Mouse (Mus musculus) limb, embryonic 12.5 days (tissue): Measurements from ENCODE around the gene Cacnb4. TPM values are rescaled to one million over a fixed set of nuclear protein-coding genes. Genes with fewer than 3 reads are reported as not detected.

Experiments
- ATAC-seq: fragments of 200-750 bp; cut with Nextera tagmentation; 2 replicates; pipeline ENCODE4 v1.8.0; 2017; ENCODE audit warnings: low read depth, moderate TSS enrichment; ENCODE audit not compliant: insufficient number of reproducible peaks, insufficient read depth, low FRiP score, low TSS enrichment
- H3K27ac ChIP-seq: fragments of 300-500 bp; sonication (generic); 2 replicates; pipeline ENCODE4 v1.5.1; 2016; ENCODE audit warnings: mild to moderate bottlenecking, moderate library complexity
- H3K27me3 ChIP-seq: fragments of 300-500 bp; sonication (generic); 2 replicates; pipeline ENCODE4 v1.6.1; 2016; ENCODE audit warnings: mild to moderate bottlenecking, moderate library complexity
- H3K36me3 ChIP-seq: fragments of 300-500 bp; sonication (generic); 2 replicates; pipeline ENCODE4 v1.6.1; 2016; ENCODE audit warnings: mild to moderate bottlenecking, moderate library complexity
- H3K4me1 ChIP-seq: fragments of 300-500 bp; sonication (generic); replicated peaks from 2 replicates; pipeline ENCODE4 v1.6.1; 2016
- H3K4me2 ChIP-seq: fragments of 300-500 bp; sonication (generic); 2 replicates; pipeline ENCODE4 v1.6.1; 2016; ENCODE audit warnings: mild to moderate bottlenecking, moderate library complexity
- H3K4me3 ChIP-seq: fragments of 300-500 bp; sonication (generic); replicated peaks from 2 replicates; pipeline ENCODE4 v1.5.1; 2016; ENCODE audit warnings: mild to moderate bottlenecking
- H3K9ac ChIP-seq: fragments of 300-500 bp; sonication (generic); replicated peaks from 2 replicates; pipeline ENCODE4 v1.6.1; 2016; ENCODE audit warnings: mild to moderate bottlenecking, moderate library complexity
- H3K9me3 ChIP-seq: fragments of 300-500 bp; sonication (generic); 2 replicates; pipeline ENCODE4 v1.6.1; 2016; ENCODE audit warnings: mild to moderate bottlenecking, moderate library complexity
- WGBS: fragments of 180-500 bp; shearing (Covaris S2); methylation state at CpG from one replicate; pipeline ENCODE4 v1.1.7; 2016; 5-methylcytosine and 5-hydroxymethylcytosine counted together
- polyA plus RNA-seq: library from polyadenylated mRNA; unstranded; fragments of >200 nt; fragmentation: Nextera tagmentation; extraction: Ambion mirVana; gene quantifications from 2 replicates; pipeline ENCODE4 v1.2.1, GENCODE M21; 2016

The Cacnb4 gene
- polyA plus RNA-seq, 1 experiment from 2014 or later: 0.88 TPM

GRCm38 (mm10) chr2:52623921-52624404 lies 52.7 kb downstream of the Cacnb4 start:
- Histone ChIP-seq H3K36me3 (no peaks in the 10 kb centered on the region), H3K27ac (no peak overlapping the region), H3K9ac (peak overlapping the region; percentile 23; the same call in 1 of the 2 replicates), H3K4me1 (peaks cover 15% of the 10 kb centered on the region), H3K4me2 (no peak overlapping the region), H3K27me3 (peaks cover 7% of the 10 kb centered on the region; the same call in 1 of the 2 replicates), H3K4me3 (no peak overlapping the region), H3K9me3 (no peaks in the 10 kb centered on the region)
- ATAC-seq: no peak
- WGBS: 38% methylated on average over 7 of the region's 7 CpGs

- no peak overlapping the region for H3K27ac ChIP-seq
- WGBS: 42% methylated on average over 4 of the region's 4 CpGs
These were observed 53.2 kb downstream of the Cacnb4 start for GRCm38 (mm10) chr2:52623461-52623860.

GRCm38 (mm10) chr2:52622616-52623015 lies 54.0 kb downstream of the Cacnb4 start:
- Histone ChIP-seq H3K4me3 (no peak overlapping the region), H3K27me3 (peaks cover 8% of the 10 kb centered on the region; the same call in 1 of the 2 replicates), H3K36me3 (no peaks in the 10 kb centered on the region), H3K9me3 (no peaks in the 10 kb centered on the region), H3K9ac (no peak overlapping the region), H3K27ac (no peak overlapping the region), H3K4me1 (peaks cover 15% of the 10 kb centered on the region), H3K4me2 (no peak overlapping the region)
- WGBS: 56% methylated on average over 2 of the region's 2 CpGs
- no peak for ATAC-seq

More at GRCm38 (mm10) chr2:52623461-52623860, 53.2 kb downstream of the Cacnb4 start:
- H3K9ac ChIP-seq: peak overlapping the region; percentile 23; the same call in 1 of the 2 replicates
- H3K4me3 ChIP-seq: no peak overlapping the region
- H3K9me3 ChIP-seq: no peaks in the 10 kb centered on the region
- H3K4me2 ChIP-seq: no peak overlapping the region
- no peak for ATAC-seq
- H3K36me3 ChIP-seq: no peaks in the 10 kb centered on the region
- peaks cover 8% of the 10 kb centered on the region; the same call in 1 of the 2 replicates for H3K27me3 ChIP-seq
- peaks cover 15% of the 10 kb centered on the region for H3K4me1 ChIP-seq

- peaks cover 15% of the 10 kb centered on the region for H3K4me1 ChIP-seq
- H3K27ac ChIP-seq: no peak overlapping the region
- H3K4me3 ChIP-seq: peak overlapping the region; percentile 26
- no peaks in the 10 kb centered on the region for H3K9me3 ChIP-seq
- no peaks in the 10 kb centered on the region for H3K36me3 ChIP-seq
- H3K4me2 ChIP-seq: peak overlapping the region; percentile 36
- peaks cover 8% of the 10 kb centered on the region; the same call in 1 of the 2 replicates for H3K27me3 ChIP-seq
- WGBS: 54% methylated on average over 17 of the region's 17 CpGs
- no peak for ATAC-seq
- H3K9ac ChIP-seq: no peak overlapping the region
These were observed 57.1 kb downstream of the Cacnb4 start for GRCm38 (mm10) chr2:52619406-52619974.

- Histone ChIP-seq H3K4me2 (no peak overlapping the region), H3K9me3 (no peaks in the 10 kb centered on the region), H3K27me3 (peaks cover 8% of the 10 kb centered on the region; the same call in 1 of the 2 replicates), H3K27ac (no peak overlapping the region), H3K4me1 (peaks cover 9% of the 10 kb centered on the region), H3K36me3 (no peaks in the 10 kb centered on the region), H3K4me3 (no peak overlapping the region), H3K9ac (no peak overlapping the region)
- ATAC-seq: no peak
- WGBS: 81% methylated on average over 2 of the region's 2 CpGs
These were observed 57.8 kb downstream of the Cacnb4 start for GRCm38 (mm10) chr2:52618804-52619203.

GRCm38 (mm10) chr2:52615429-52615828 lies 61.2 kb downstream of the Cacnb4 start:
- Histone ChIP-seq H3K36me3 (no peaks in the 10 kb centered on the region), H3K27me3 (peaks cover 8% of the 10 kb centered on the region; the same call in 1 of the 2 replicates), H3K9me3 (no peaks in the 10 kb centered on the region), H3K9ac (no peak overlapping the region), H3K27ac (no peak overlapping the region), H3K4me3 (no peak overlapping the region), H3K4me2 (no peak overlapping the region), H3K4me1 (no peaks in the 10 kb centered on the region)
- WGBS: 80% methylated on average over 5 of the region's 5 CpGs
- no peak for ATAC-seq

GRCm38 (mm10) chr2:52613888-52614287 lies 62.7 kb downstream of the Cacnb4 start:
- Histone ChIP-seq H3K27ac (no peak overlapping the region), H3K36me3 (no peaks in the 10 kb centered on the region), H3K9ac (no peak overlapping the region), H3K9me3 (no peaks in the 10 kb centered on the region), H3K27me3 (no peaks in the 10 kb centered on the region), H3K4me1 (no peaks in the 10 kb centered on the region), H3K4me2 (no peak overlapping the region), H3K4me3 (no peak overlapping the region)
- ATAC-seq: no peak
- WGBS: 90% methylated on average over 4 of the region's 4 CpGs

GRCm38 (mm10) chr2:52609486-52609885 lies 67.1 kb downstream of the Cacnb4 start:
- H3K27me3 ChIP-seq: no peaks in the 10 kb centered on the region
- 69% methylated on average over 1 of the region's 1 CpGs for WGBS
- ATAC-seq: no peak
- H3K4me1 ChIP-seq: no peaks in the 10 kb centered on the region
- H3K9me3 ChIP-seq: no peaks in the 10 kb centered on the region
- no peak overlapping the region for H3K4me3 ChIP-seq
- no peak overlapping the region for H3K9ac ChIP-seq
- no peak overlapping the region for H3K4me2 ChIP-seq
- no peak overlapping the region for H3K27ac ChIP-seq
- no peaks in the 10 kb centered on the region for H3K36me3 ChIP-seq

GRCm38 (mm10) chr2:52607857-52608485 lies 68.7 kb downstream of the Cacnb4 start:
- no peaks in the 10 kb centered on the region for H3K4me1 ChIP-seq
- no peaks in the 10 kb centered on the region for H3K27me3 ChIP-seq
- H3K4me2 ChIP-seq: no peak overlapping the region
- no peak overlapping the region for H3K9ac ChIP-seq
- ATAC-seq: no peak
- H3K27ac ChIP-seq: no peak overlapping the region
- no peak overlapping the region for H3K4me3 ChIP-seq
- no peaks in the 10 kb centered on the region for H3K36me3 ChIP-seq
- 79% methylated on average over 5 of the region's 5 CpGs for WGBS
- H3K9me3 ChIP-seq: no peaks in the 10 kb centered on the region

GRCm38 (mm10) chr2:52606331-52606730 lies 70.3 kb downstream of the Cacnb4 start:
- Histone ChIP-seq H3K9me3 (no peaks in the 10 kb centered on the region), H3K27me3 (no peaks in the 10 kb centered on the region), H3K36me3 (no peaks in the 10 kb centered on the region), H3K4me1 (no peaks in the 10 kb centered on the region), H3K4me3 (no peak overlapping the region), H3K27ac (no peak overlapping the region), H3K4me2 (no peak overlapping the region), H3K9ac (no peak overlapping the region)
- WGBS: 92% methylated on average over 4 of the region's 4 CpGs
- ATAC-seq: no peak

- H3K4me2 ChIP-seq: no peak overlapping the region
- whole genome bisulfite sequencing: 18% methylated on average over 4 of the region's 4 CpGs
- H3K4me3 ChIP-seq: no peak overlapping the region
- no peaks in the 10 kb centered on the region for H3K36me3 ChIP-seq
- no peaks in the 10 kb centered on the region for H3K4me1 ChIP-seq
- no peak for ATAC-seq
- no peaks in the 10 kb centered on the region for H3K27me3 ChIP-seq
- H3K9me3 ChIP-seq: no peaks in the 10 kb centered on the region
- H3K27ac ChIP-seq: no peak overlapping the region
- H3K9ac ChIP-seq: no peak overlapping the region
These were observed 71.3 kb downstream of the Cacnb4 start for GRCm38 (mm10) chr2:52605321-52605720.
